Mouse (Mus musculus): ENCODE measurements around the gene Xpo4. TPM values are rescaled to one million over a fixed set of nuclear protein-coding genes. Genes with fewer than 3 reads are reported as not detected.

Gene Xpo4
- polyA plus RNA-seq, 1 experiment from 2014 or later = 11.0 TPM

GRCm38 (mm10) chr14:57533841-57534240 is 131.4 kb downstream of the Xpo4 start:
- Histone ChIP-seq H3K9ac (ENCODE audit: low read depth, low read length) (no peak overlapping the region), H3K4me2 (ENCODE audit: low read length) (no peak overlapping the region), H3K27ac (no peak overlapping the region), H3K36me3 (ENCODE audit: insufficient read depth, low read length) (no peaks in the 10 kb centered on the region), H3K4me1 (replicated peaks; ENCODE audit: insufficient read depth, low read length) (0 out of 2 replicates have a peak, but pooled peaks cover 4% of the 10 kb centered on the region), H3K9me3 (replicated peaks; ENCODE audit: low read length) (no peaks in the 10 kb centered on the region), H3K4me3 (replicated peaks; ENCODE audit: low read depth, low read length) (no peak overlapping the region), H3K27me3 (ENCODE audit: insufficient read depth, low read length) (no peaks in the 10 kb centered on the region)
- no peak for DNase-seq (ENCODE audit: low spot score)
- TF ChIP-seq CTCF (IDR thresholded peaks at IDR 0.05; ENCODE audit: low read depth) = no peak
- no peak for ATAC-seq (replicated peaks; ENCODE audit: low FRiP score, low read depth)
- WGBS = 30% methylated on average over 11 of the region's 11 CpGs

- no peak overlapping the region for H3K4me2 ChIP-seq (ENCODE audit: low read length)
- no peaks in the 10 kb centered on the region for H3K27me3 ChIP-seq (ENCODE audit: insufficient read depth, low read length)
- DNase-seq (ENCODE audit: low spot score) (peak; percentile 71), ATAC-seq (replicated peaks; ENCODE audit: low FRiP score, low read depth) (no peak)
- H3K36me3 ChIP-seq (ENCODE audit: insufficient read depth, low read length) = no peaks in the 10 kb centered on the region
- TF ChIP-seq CTCF (IDR thresholded peaks at IDR 0.05; ENCODE audit: low read depth) = peak; percentile 88
- 0 out of 2 replicates have a peak, but pooled peaks cover 4% of the 10 kb centered on the region for H3K4me1 ChIP-seq (replicated peaks; ENCODE audit: insufficient read depth, low read length)
- H3K9me3 ChIP-seq (replicated peaks; ENCODE audit: low read length) = no peaks in the 10 kb centered on the region
- 45% methylated on average over 3 of the region's 3 CpGs for WGBS
- no peak overlapping the region for H3K4me3 ChIP-seq (replicated peaks; ENCODE audit: low read depth, low read length)
- H3K27ac ChIP-seq = no peak overlapping the region
- H3K9ac ChIP-seq (ENCODE audit: low read depth, low read length) = no peak overlapping the region
Observed at GRCm38 (mm10) chr14:57533214-57533613, 132.0 kb downstream of the Xpo4 start.

- H3K9me3 ChIP-seq (replicated peaks; ENCODE audit: low read length) = no peaks in the 10 kb centered on the region
- H3K27me3 ChIP-seq (ENCODE audit: insufficient read depth, low read length) = no peaks in the 10 kb centered on the region
- no peak for DNase-seq (ENCODE audit: low spot score)
- no peak overlapping the region for H3K4me2 ChIP-seq (ENCODE audit: low read length)
- H3K27ac ChIP-seq = no peak overlapping the region
- WGBS = 89% methylated on average over 3 of the region's 3 CpGs
- no peak for ATAC-seq (replicated peaks; ENCODE audit: low FRiP score, low read depth)
- no peak overlapping the region for H3K9ac ChIP-seq (ENCODE audit: low read depth, low read length)
- TF ChIP-seq CTCF (IDR thresholded peaks at IDR 0.05; ENCODE audit: low read depth) = no peak
- H3K4me3 ChIP-seq (replicated peaks; ENCODE audit: low read depth, low read length) = no peak overlapping the region
- 0 out of 2 replicates have a peak, but pooled peaks cover 4% of the 10 kb centered on the region for H3K4me1 ChIP-seq (replicated peaks; ENCODE audit: insufficient read depth, low read length)
- no peaks in the 10 kb centered on the region for H3K36me3 ChIP-seq (ENCODE audit: insufficient read depth, low read length)
Observed at GRCm38 (mm10) chr14:57532577-57532976, 132.7 kb downstream of the Xpo4 start.

DNA sequence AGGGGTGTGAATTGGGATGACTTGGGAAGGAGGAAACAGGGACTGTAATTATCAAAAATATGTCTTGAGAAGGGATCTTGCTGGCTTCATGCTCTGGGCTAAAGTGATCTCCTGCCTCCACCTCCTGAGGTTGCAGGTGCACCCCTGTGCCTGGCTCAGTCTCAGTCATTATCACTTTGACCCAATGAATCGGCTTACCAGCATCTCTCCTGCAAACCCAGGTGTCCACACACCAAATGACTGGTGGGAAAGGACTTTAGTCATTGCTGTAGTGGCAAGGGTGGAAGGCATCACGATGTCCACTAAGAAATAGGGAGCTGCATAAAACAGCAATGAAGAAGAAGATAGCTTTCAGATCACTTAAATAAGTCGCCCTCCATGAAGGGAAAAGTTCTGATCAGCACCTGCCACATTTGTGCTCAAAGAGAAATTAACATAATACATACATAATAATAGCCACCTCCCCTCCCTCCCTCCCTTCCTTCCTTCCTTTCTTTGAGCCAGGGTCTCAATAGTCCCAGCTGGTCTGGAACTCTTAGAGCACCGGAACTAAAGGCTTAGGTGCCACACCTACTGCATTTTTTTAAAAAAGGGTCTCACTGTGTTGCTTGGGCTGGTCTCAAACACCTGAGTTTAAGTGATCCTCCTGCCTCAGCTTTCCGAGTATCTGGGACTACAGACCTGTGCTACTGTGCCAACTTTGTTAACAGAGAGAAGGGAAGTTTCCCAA is 135.3 kb downstream of the Xpo4 start:
- no peak for TF ChIP-seq CTCF (IDR thresholded peaks at IDR 0.05; ENCODE audit: low read depth)
- 0 out of 2 replicates have a peak, but pooled peaks cover 10% of the 10 kb centered on the region for H3K4me1 ChIP-seq (replicated peaks; ENCODE audit: insufficient read depth, low read length)
- no peak for ATAC-seq (replicated peaks; ENCODE audit: low FRiP score, low read depth)
- H3K27me3 ChIP-seq (ENCODE audit: insufficient read depth, low read length) = no peaks in the 10 kb centered on the region
- H3K9ac ChIP-seq (ENCODE audit: low read depth, low read length) = no peak overlapping the region
- no peak overlapping the region for H3K4me2 ChIP-seq (ENCODE audit: low read length)
- no peak overlapping the region for H3K4me3 ChIP-seq (replicated peaks; ENCODE audit: low read depth, low read length)
- H3K9me3 ChIP-seq (replicated peaks; ENCODE audit: low read length) = no peaks in the 10 kb centered on the region
- H3K36me3 ChIP-seq (ENCODE audit: insufficient read depth, low read length) = no peaks in the 10 kb centered on the region
- no peak overlapping the region for H3K27ac ChIP-seq
- DNase-seq (ENCODE audit: low spot score) = no peak
- 66% methylated on average over 5 of the region's 5 CpGs for WGBS

- H3K4me3 ChIP-seq (replicated peaks; ENCODE audit: low read depth, low read length) = no peak overlapping the region
- WGBS = 47% methylated on average over 10 of the region's 10 CpGs
- H3K9ac ChIP-seq (ENCODE audit: low read depth, low read length) = no peak overlapping the region
- no peak overlapping the region for H3K4me2 ChIP-seq (ENCODE audit: low read length)
- no peaks in the 10 kb centered on the region for H3K36me3 ChIP-seq (ENCODE audit: insufficient read depth, low read length)
- H3K4me1 ChIP-seq (replicated peaks; ENCODE audit: insufficient read depth, low read length) = 0 out of 2 replicates have a peak, but pooled peaks cover 10% of the 10 kb centered on the region
- no peak overlapping the region for H3K27ac ChIP-seq
- TF ChIP-seq CTCF (IDR thresholded peaks at IDR 0.05; ENCODE audit: low read depth) = no peak
- no peaks in the 10 kb centered on the region for H3K27me3 ChIP-seq (ENCODE audit: insufficient read depth, low read length)
- DNase-seq (ENCODE audit: low spot score) = no peak
- H3K9me3 ChIP-seq (replicated peaks; ENCODE audit: low read length) = no peaks in the 10 kb centered on the region
- no peak for ATAC-seq (replicated peaks; ENCODE audit: low FRiP score, low read depth)
Observed at GRCm38 (mm10) chr14:57529086-57529785, 136.0 kb downstream of the Xpo4 start.

- no peak for TF ChIP-seq CTCF (IDR thresholded peaks at IDR 0.05; ENCODE audit: low read depth)
- 57% methylated on average over 2 of the region's 2 CpGs for WGBS
- Histone ChIP-seq H3K4me3 (replicated peaks; ENCODE audit: low read depth, low read length) (no peak overlapping the region), H3K4me1 (replicated peaks; ENCODE audit: insufficient read depth, low read length) (0 out of 2 replicates have a peak, but pooled peaks cover 6% of the 10 kb centered on the region), H3K9me3 (replicated peaks; ENCODE audit: low read length) (no peaks in the 10 kb centered on the region), H3K27me3 (ENCODE audit: insufficient read depth, low read length) (no peaks in the 10 kb centered on the region), H3K9ac (ENCODE audit: low read depth, low read length) (no peak overlapping the region), H3K36me3 (ENCODE audit: insufficient read depth, low read length) (no peaks in the 10 kb centered on the region), H3K4me2 (ENCODE audit: low read length) (no peak overlapping the region), H3K27ac (no peak overlapping the region)
- no peak for DNase-seq (ENCODE audit: low spot score)
- no peak for ATAC-seq (replicated peaks; ENCODE audit: low FRiP score, low read depth)
Observed at GRCm38 (mm10) chr14:57527598-57527997, 137.6 kb downstream of the Xpo4 start.

Other genes starting within 250 kb of the Xpo4 start
- gene Ift88, start 241.4 kb downstream of the Xpo4 start, polyA plus RNA-seq (2015; fragmentation: Nextera tagmentation; extraction: Ambion mirVana) = 9.3 and 10.8 TPM in 2 replicates
- 2.3 and 3.6 TPM in 2 replicates for gene Il17d, start 140.7 kb downstream of the Xpo4 start, polyA plus RNA-seq (2015; fragmentation: Nextera tagmentation; extraction: Ambion mirVana)
- 80.6 and 84.4 TPM in 2 replicates for gene Eef1akmt1, start 93.8 kb downstream of the Xpo4 start, polyA plus RNA-seq (2015; fragmentation: Nextera tagmentation; extraction: Ambion mirVana)
- gene Gm49361, start 80.7 kb upstream of the Xpo4 start, polyA plus RNA-seq (2015; fragmentation: Nextera tagmentation; extraction: Ambion mirVana) = not detected in 2 replicates
- 22.0 and 24.2 TPM in 2 replicates for gene Lats2, start 93.0 kb upstream of the Xpo4 start, polyA plus RNA-seq (2015; fragmentation: Nextera tagmentation; extraction: Ambion mirVana)
- 17.3 and 17.9 TPM in 2 replicates for gene Sap18, start 132.8 kb upstream of the Xpo4 start, polyA plus RNA-seq (2015; fragmentation: Nextera tagmentation; extraction: Ambion mirVana)
- gene Ska3, start 160.8 kb upstream of the Xpo4 start, polyA plus RNA-seq (2015; fragmentation: Nextera tagmentation; extraction: Ambion mirVana) = 12.9 and 16.2 TPM in 2 replicates
- 224 and 230 TPM in 2 replicates for gene Mrpl57, start 160.8 kb upstream of the Xpo4 start, polyA plus RNA-seq (2015; fragmentation: Nextera tagmentation; extraction: Ambion mirVana)
- gene Zdhhc20, start 224.8 kb upstream of the Xpo4 start, polyA plus RNA-seq (2015; fragmentation: Nextera tagmentation; extraction: Ambion mirVana) = 46.1 and 53.2 TPM in 2 replicates

Measured in kidney, postnatal 0 days (tissue).